Mouse (Mus musculus): Measurements from ENCODE around the gene Wfdc16.

GRCm38 (mm10) chr2:164676103-164676502 is 37.5 kb upstream of the Wfdc16 start:
- no peak for TF ChIP-seq POLR2A (IDR thresholded peaks at IDR 0.05; ENCODE audit: low read depth, low read length)
- no peak for TF ChIP-seq CTCF (IDR thresholded peaks at IDR 0.05; ENCODE audit: borderline replicate concordance, insufficient read depth, low read length)

All from embryonic fibroblast, embryonic 13.5 days (primary cell).